Mouse (Mus musculus) olfactory bulb, adult 2 months (tissue): ENCODE results near the gene Mrtfa.

Experiments used
- CTCF ChIP-seq: fragments of 200-500 bp; IDR thresholded peaks from 2 replicates; pipeline ENCODE4 v1.5.1; 2012; ENCODE audit warnings: low read depth, mild to moderate bottlenecking, low read length, moderate library complexity; ENCODE audit not compliant: insufficient read depth
- POLR2A ChIP-seq: fragments of 200-500 bp; IDR thresholded peaks from 2 replicates; pipeline ENCODE4 v1.6.1; 2012; ENCODE audit warnings: mild to moderate bottlenecking, low read depth, low read length, moderate library complexity; ENCODE audit not compliant: insufficient read depth

DNA sequence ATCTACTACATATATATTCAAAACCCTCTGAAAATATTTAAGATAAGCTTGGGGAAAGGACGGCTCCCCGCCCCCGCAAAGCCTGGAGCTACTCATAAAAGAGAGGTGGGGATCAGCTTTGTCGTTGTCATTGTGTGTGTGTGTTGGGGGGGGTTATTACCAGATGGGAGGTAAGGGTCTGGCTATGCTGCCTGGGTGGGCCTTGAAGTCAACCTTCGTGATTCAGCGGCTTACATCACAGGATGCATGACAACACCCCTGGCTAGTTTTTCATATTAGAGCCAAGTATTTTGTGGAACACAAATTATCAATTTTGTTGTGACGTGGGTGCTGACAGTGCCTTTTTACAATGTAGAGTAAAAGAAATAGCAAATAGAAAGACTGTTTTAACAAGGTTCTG, 69.6 kb downstream of the Mrtfa start:
- TF ChIP-seq CTCF (no peak), POLR2A (no peak)
